Mouse (Mus musculus): ENCODE measurements around the gene Tbata. TPM values are rescaled to one million over a fixed set of nuclear protein-coding genes. Genes with fewer than 3 reads are reported as not detected.

The Tbata gene
- polyA plus RNA-seq, 1 experiment from 2014 or later = not detected

GRCm38 (mm10) chr10:61158594-61158993 is 13.2 kb upstream of the Tbata start:
- WGBS = 56% methylated on average over 3 of the region's 3 CpGs
- no peak for ATAC-seq
- H3K27me3 ChIP-seq (replicated peaks; ENCODE audit: control insufficient read depth, insufficient read depth, low read length) = no peaks in the 10 kb centered on the region

GRCm38 (mm10) chr10:61160089-61160488 is 11.7 kb upstream of the Tbata start:
- Histone ChIP-seq H3K27me3 (replicated peaks; ENCODE audit: control insufficient read depth, insufficient read depth, low read length) (no peaks in the 10 kb centered on the region), H3K36me3 (ENCODE audit: control insufficient read depth, insufficient read depth, low read length) (no peaks in the 10 kb centered on the region), H3K4me1 (ENCODE audit: control insufficient read depth, insufficient read depth, low read length) (no peaks in the 10 kb centered on the region), H3K4me2 (ENCODE audit: low read depth, low read length) (no peak overlapping the region), H3K27ac (ENCODE audit: low read length) (no peak overlapping the region), H3K9me3 (ENCODE audit: control insufficient read depth, low read length) (no peaks in the 10 kb centered on the region), H3K9ac (ENCODE audit: low read depth, low read length) (no peak overlapping the region), H3K4me3 (ENCODE audit: low read length) (no peak overlapping the region)
- no peak for ATAC-seq
- 60% methylated on average over 7 of the region's 7 CpGs for WGBS

More at GRCm38 (mm10) chr10:61158594-61158993, 13.2 kb upstream of the Tbata start:
- H3K4me2 ChIP-seq (ENCODE audit: low read depth, low read length) = no peak overlapping the region
- H3K4me3 ChIP-seq (ENCODE audit: low read length) = no peak overlapping the region
- H3K9ac ChIP-seq (ENCODE audit: low read depth, low read length) = no peak overlapping the region
- no peaks in the 10 kb centered on the region for H3K4me1 ChIP-seq (ENCODE audit: control insufficient read depth, insufficient read depth, low read length)
- no peaks in the 10 kb centered on the region for H3K9me3 ChIP-seq (ENCODE audit: control insufficient read depth, low read length)
- H3K27ac ChIP-seq (ENCODE audit: low read length) = no peak overlapping the region
- no peaks in the 10 kb centered on the region for H3K36me3 ChIP-seq (ENCODE audit: control insufficient read depth, insufficient read depth, low read length)

GRCm38 (mm10) chr10:61160671-61161070 is 11.1 kb upstream of the Tbata start:
- 85% methylated on average over 4 of the region's 4 CpGs for WGBS

GRCm38 (mm10) chr10:61162366-61162765 is 9.4 kb upstream of the Tbata start:
- Histone ChIP-seq H3K4me3 (ENCODE audit: low read length) (no peak overlapping the region), H3K9ac (ENCODE audit: low read depth, low read length) (no peak overlapping the region), H3K4me2 (ENCODE audit: low read depth, low read length) (no peak overlapping the region), H3K36me3 (ENCODE audit: control insufficient read depth, insufficient read depth, low read length) (no peaks in the 10 kb centered on the region), H3K27me3 (replicated peaks; ENCODE audit: control insufficient read depth, insufficient read depth, low read length) (no peaks in the 10 kb centered on the region), H3K9me3 (ENCODE audit: control insufficient read depth, low read length) (no peaks in the 10 kb centered on the region), H3K4me1 (ENCODE audit: control insufficient read depth, insufficient read depth, low read length) (no peaks in the 10 kb centered on the region), H3K27ac (ENCODE audit: low read length) (no peak overlapping the region)
- no peak for ATAC-seq
- WGBS = 65% methylated on average over 3 of the region's 3 CpGs

More at GRCm38 (mm10) chr10:61160671-61161070, 11.1 kb upstream of the Tbata start:
- no peak overlapping the region for H3K4me3 ChIP-seq (ENCODE audit: low read length)
- ATAC-seq = no peak
- H3K4me1 ChIP-seq (ENCODE audit: control insufficient read depth, insufficient read depth, low read length) = no peaks in the 10 kb centered on the region
- no peaks in the 10 kb centered on the region for H3K27me3 ChIP-seq (replicated peaks; ENCODE audit: control insufficient read depth, insufficient read depth, low read length)
- no peak overlapping the region for H3K9ac ChIP-seq (ENCODE audit: low read depth, low read length)
- no peak overlapping the region for H3K4me2 ChIP-seq (ENCODE audit: low read depth, low read length)
- H3K27ac ChIP-seq (ENCODE audit: low read length) = no peak overlapping the region
- no peaks in the 10 kb centered on the region for H3K36me3 ChIP-seq (ENCODE audit: control insufficient read depth, insufficient read depth, low read length)
- no peaks in the 10 kb centered on the region for H3K9me3 ChIP-seq (ENCODE audit: control insufficient read depth, low read length)

GRCm38 (mm10) chr10:61167333-61168096 is 4.2 kb upstream of the Tbata start:
- Histone ChIP-seq H3K9me3 (ENCODE audit: control insufficient read depth, low read length) (no peaks in the 10 kb centered on the region), H3K36me3 (ENCODE audit: control insufficient read depth, insufficient read depth, low read length) (no peaks in the 10 kb centered on the region), H3K9ac (ENCODE audit: low read depth, low read length) (no peak overlapping the region), H3K27me3 (replicated peaks; ENCODE audit: control insufficient read depth, insufficient read depth, low read length) (no peaks in the 10 kb centered on the region), H3K27ac (ENCODE audit: low read length) (no peak overlapping the region), H3K4me1 (ENCODE audit: control insufficient read depth, insufficient read depth, low read length) (no peaks in the 10 kb centered on the region), H3K4me2 (ENCODE audit: low read depth, low read length) (no peak overlapping the region), H3K4me3 (ENCODE audit: low read length) (no peak overlapping the region)
- ATAC-seq = no peak
- WGBS = 49% methylated on average over 9 of the region's 9 CpGs

- 77% methylated on average over 2 of the region's 2 CpGs for WGBS
- ATAC-seq = no peak
Measured at GRCm38 (mm10) chr10:61168393-61168792, 3.4 kb upstream of the Tbata start.

GRCm38 (mm10) chr10:61172496-61172895 is 742 bp downstream of the Tbata start:
- 88% methylated on average over 4 of the region's 4 CpGs for WGBS

More at GRCm38 (mm10) chr10:61168393-61168792, 3.4 kb upstream of the Tbata start:
- Histone ChIP-seq H3K9ac (ENCODE audit: low read depth, low read length) (no peak overlapping the region), H3K27ac (ENCODE audit: low read length) (no peak overlapping the region), H3K36me3 (ENCODE audit: control insufficient read depth, insufficient read depth, low read length) (no peaks in the 10 kb centered on the region), H3K4me3 (ENCODE audit: low read length) (no peak overlapping the region), H3K4me1 (ENCODE audit: control insufficient read depth, insufficient read depth, low read length) (no peaks in the 10 kb centered on the region), H3K9me3 (ENCODE audit: control insufficient read depth, low read length) (no peaks in the 10 kb centered on the region), H3K27me3 (replicated peaks; ENCODE audit: control insufficient read depth, insufficient read depth, low read length) (no peaks in the 10 kb centered on the region), H3K4me2 (ENCODE audit: low read depth, low read length) (no peak overlapping the region)

GRCm38 (mm10) chr10:61174711-61175441 is 3.1 kb downstream of the Tbata start:
- Histone ChIP-seq H3K4me3 (ENCODE audit: low read length) (no peak overlapping the region), H3K4me1 (ENCODE audit: control insufficient read depth, insufficient read depth, low read length) (peaks cover 3% of the 10 kb centered on the region; the same call in 1 of the 2 replicates), H3K4me2 (ENCODE audit: low read depth, low read length) (no peak overlapping the region), H3K27me3 (replicated peaks; ENCODE audit: control insufficient read depth, insufficient read depth, low read length) (0 out of 2 replicates have a peak, but pooled peaks cover 2% of the 10 kb centered on the region), H3K9me3 (ENCODE audit: control insufficient read depth, low read length) (no peaks in the 10 kb centered on the region), H3K27ac (ENCODE audit: low read length) (no peak overlapping the region), H3K36me3 (ENCODE audit: control insufficient read depth, insufficient read depth, low read length) (no peaks in the 10 kb centered on the region), H3K9ac (ENCODE audit: low read depth, low read length) (no peak overlapping the region)
- ATAC-seq = no peak
- 47% methylated on average over 13 of the region's 13 CpGs for WGBS

More at GRCm38 (mm10) chr10:61172496-61172895, 742 bp downstream of the Tbata start:
- H3K9ac ChIP-seq (ENCODE audit: low read depth, low read length) = no peak overlapping the region
- no peak overlapping the region for H3K27ac ChIP-seq (ENCODE audit: low read length)
- H3K36me3 ChIP-seq (ENCODE audit: control insufficient read depth, insufficient read depth, low read length) = no peaks in the 10 kb centered on the region
- H3K4me2 ChIP-seq (ENCODE audit: low read depth, low read length) = no peak overlapping the region
- H3K27me3 ChIP-seq (replicated peaks; ENCODE audit: control insufficient read depth, insufficient read depth, low read length) = 0 out of 2 replicates have a peak, but pooled peaks cover 2% of the 10 kb centered on the region
- no peak for ATAC-seq
- no peaks in the 10 kb centered on the region for H3K9me3 ChIP-seq (ENCODE audit: control insufficient read depth, low read length)
- H3K4me1 ChIP-seq (ENCODE audit: control insufficient read depth, insufficient read depth, low read length) = peaks cover 3% of the 10 kb centered on the region; the same call in 1 of the 2 replicates
- no peak overlapping the region for H3K4me3 ChIP-seq (ENCODE audit: low read length)

GRCm38 (mm10) chr10:61175442-61176204 is 3.9 kb downstream of the Tbata start:
- Histone ChIP-seq H3K4me1 (ENCODE audit: control insufficient read depth, insufficient read depth, low read length) (peaks cover 3% of the 10 kb centered on the region; the same call in 1 of the 2 replicates), H3K9me3 (ENCODE audit: control insufficient read depth, low read length) (no peaks in the 10 kb centered on the region), H3K27ac (ENCODE audit: low read length) (no peak overlapping the region), H3K4me2 (ENCODE audit: low read depth, low read length) (peak overlapping the region; percentile 21; the same call in 1 of the 2 replicates), H3K27me3 (replicated peaks; ENCODE audit: control insufficient read depth, insufficient read depth, low read length) (0 out of 2 replicates have a peak, but pooled peaks cover 2% of the 10 kb centered on the region), H3K36me3 (ENCODE audit: control insufficient read depth, insufficient read depth, low read length) (no peaks in the 10 kb centered on the region), H3K4me3 (ENCODE audit: low read length) (no peak overlapping the region), H3K9ac (ENCODE audit: low read depth, low read length) (no peak overlapping the region)
- 15% methylated on average over 24 of the region's 24 CpGs for WGBS
- ATAC-seq = peak; percentile 44; the same call in 1 of the 2 replicates
